Mouse (Mus musculus) heart, adult 2 months (tissue): ENCODE results near the gene Kcnip2. TPM values are rescaled to one million over a fixed set of nuclear protein-coding genes. Genes with fewer than 3 reads are reported as not detected.

ENCODE experiments used
- DNase-seq, 2 experiments: peaks; one replicate each; pipeline ENCODE4 v3.0.0; 2021
- H3K27ac ChIP-seq: fragments of 200-600 bp; 2 replicates; pipeline ENCODE4 v1.8.1; 2022
- H3K27me3 ChIP-seq: fragments of 200-500 bp; 2 replicates; pipeline ENCODE4 v1.6.1; 2012; ENCODE audit warnings: mild to moderate bottlenecking, low read length, inconsistent platforms, mixed read lengths; ENCODE audit not compliant: control insufficient read depth, insufficient read depth
- H3K36me3 ChIP-seq: fragments of 200-500 bp; 2 replicates; pipeline ENCODE4 v1.6.1; 2012; ENCODE audit warnings: low read length, inconsistent platforms; ENCODE audit not compliant: control insufficient read depth, insufficient read depth
- H3K4me1 ChIP-seq: fragments of 200-500 bp; 2 replicates; pipeline ENCODE4 v1.6.1; 2011; ENCODE audit warnings: low read length; ENCODE audit not compliant: control insufficient read depth, insufficient read depth
- H3K4me3 ChIP-seq: fragments of 200-600 bp; 2 replicates; pipeline ENCODE4 v1.8.1; 2022
- H3K79me2 ChIP-seq: fragments of 200-500 bp; replicated peaks from 2 replicates; pipeline ENCODE4 v1.6.1; 2012; ENCODE audit warnings: mild to moderate bottlenecking, inconsistent platforms, low read length, moderate library complexity, mixed read lengths; ENCODE audit not compliant: control insufficient read depth, insufficient read depth
- H3K9ac ChIP-seq: fragments of 200-500 bp; 2 replicates; pipeline ENCODE4 v1.6.1; 2012; ENCODE audit warnings: low read depth, mild to moderate bottlenecking, control low read depth, inconsistent platforms, low read length, mixed read lengths
- EP300 ChIP-seq: fragments of 200-500 bp; IDR thresholded peaks from 2 replicates; pipeline ENCODE4 v1.6.1; 2011; ENCODE audit warnings: low read depth, low read length, control low read depth; ENCODE audit not compliant: insufficient read depth
- WGBS: fragments of 180-500 bp; shearing (Covaris S2); methylation state at CpG from one replicate; pipeline ENCODE4 v1.1.7; 2018; 5-methylcytosine and 5-hydroxymethylcytosine counted together
- intact Hi-C: fragments of 180-260 bp; cut with DNase I; formaldehyde crosslinking; loops from one replicate; pipeline ENCODE4 v1.15.1; 2025
- polyA plus RNA-seq: library from polyadenylated mRNA; depleted of rRNA; stranded (reverse); fragments of >200 nt; gene quantifications from 2 replicates; pipeline ENCODE4 v1.2.3, GENCODE M21; 2012; rRNA removed
- total RNA-seq, 2 experiments: library from RNA; stranded (reverse); gene quantifications; 2 replicates each; pipeline ENCODE4 v1.2.3; 2021

The Kcnip2 gene
- total and polyA plus RNA-seq, 3 experiments = 174 to 216 (median 203) TPM

GRCm38 (mm10) chr19:45742218-45742983, 73.5 kb downstream of the Kcnip2 start, which contains the start of gene Fgf8:
TSS of gene Fgf8 (minus strand) at chr19:45742915.
- H3K27me3 ChIP-seq = peaks cover 18% of the 10 kb centered on the region
- intact Hi-C loops = no loop called here
- H3K4me3 ChIP-seq = peak within 1 kb of the TSS; percentile 33
- H3K4me1 ChIP-seq = peaks cover 3% of the 10 kb centered on the region; the same call in 1 of the 2 replicates
- WGBS = 1% methylated on average over 59 of the region's 68 CpGs
- H3K79me2 ChIP-seq = no peaks in the 10 kb centered on the region
- no peak for TF ChIP-seq EP300
- DNase-seq = peak in 1 of 2 experiments; percentile 32
- peak within 1 kb of the TSS; percentile 43 for H3K9ac ChIP-seq
- no peaks in the 10 kb centered on the region for H3K36me3 ChIP-seq
- H3K27ac ChIP-seq = no peak within 1 kb of the TSS

Other genes with a start within 250 kb of the Kcnip2 start
- gene Fbxw4, start 155.7 kb downstream of the Kcnip2 start, total RNA-seq = 10 to 100 TPM; 28.1 to 31.2 TPM
- gene Fbxw4, start 155.7 kb downstream of the Kcnip2 start, polyA plus RNA-seq = 61.5 and 73.0 TPM in 2 replicates
- not detected for gene Fgf8, start 73.1 kb downstream of the Kcnip2 start, total RNA-seq
- not detected in 2 replicates for gene Fgf8, start 73.1 kb downstream of the Kcnip2 start, polyA plus RNA-seq
- 10 to 100 TPM; 15.6 to 15.7 TPM for gene Npm3, start 66.5 kb downstream of the Kcnip2 start, total RNA-seq
- gene Npm3, start 66.5 kb downstream of the Kcnip2 start, polyA plus RNA-seq = 25.2 and 28.0 TPM in 2 replicates
- gene Mgea5, start 32.2 kb downstream of the Kcnip2 start, total RNA-seq = 10 to 100 TPM; 70.8 to 81.9 TPM
- gene Mgea5, start 32.2 kb downstream of the Kcnip2 start, polyA plus RNA-seq = 22.4 and 49.3 TPM in 2 replicates
- gene Armh3, start 182.4 kb upstream of the Kcnip2 start, total RNA-seq = 10 to 100 TPM; 13.9 to 14.6 TPM
- 14.2 and 21.6 TPM in 2 replicates for gene Armh3, start 182.4 kb upstream of the Kcnip2 start, polyA plus RNA-seq
- gene Hps6, start 187.4 kb upstream of the Kcnip2 start, total RNA-seq = 1 to 10 TPM; 5.2 to 5.6 TPM
- 3.6 and 4.0 TPM in 2 replicates for gene Hps6, start 187.4 kb upstream of the Kcnip2 start, polyA plus RNA-seq
- 10 to 100 TPM; 15.0 to 18.3 TPM for gene Pprc1, start 228.8 kb upstream of the Kcnip2 start, total RNA-seq
- 11.7 and 15.4 TPM in 2 replicates for gene Pprc1, start 228.8 kb upstream of the Kcnip2 start, polyA plus RNA-seq
- gene Ldb1, start 229.2 kb upstream of the Kcnip2 start, total RNA-seq = 10 to 100 TPM; 39.2 to 46.3 TPM
- 94.1 and 96.3 TPM in 2 replicates for gene Ldb1, start 229.2 kb upstream of the Kcnip2 start, polyA plus RNA-seq